Mouse (Mus musculus): ENCODE measurements around the gene Mrtfb. TPM values are rescaled to one million over a fixed set of nuclear protein-coding genes. Genes with fewer than 3 reads are reported as not detected.

Mrtfb gene
- polyA plus RNA-seq (2012; rRNA removed): 4.0 and 8.5 TPM in 2 replicates

DNA sequence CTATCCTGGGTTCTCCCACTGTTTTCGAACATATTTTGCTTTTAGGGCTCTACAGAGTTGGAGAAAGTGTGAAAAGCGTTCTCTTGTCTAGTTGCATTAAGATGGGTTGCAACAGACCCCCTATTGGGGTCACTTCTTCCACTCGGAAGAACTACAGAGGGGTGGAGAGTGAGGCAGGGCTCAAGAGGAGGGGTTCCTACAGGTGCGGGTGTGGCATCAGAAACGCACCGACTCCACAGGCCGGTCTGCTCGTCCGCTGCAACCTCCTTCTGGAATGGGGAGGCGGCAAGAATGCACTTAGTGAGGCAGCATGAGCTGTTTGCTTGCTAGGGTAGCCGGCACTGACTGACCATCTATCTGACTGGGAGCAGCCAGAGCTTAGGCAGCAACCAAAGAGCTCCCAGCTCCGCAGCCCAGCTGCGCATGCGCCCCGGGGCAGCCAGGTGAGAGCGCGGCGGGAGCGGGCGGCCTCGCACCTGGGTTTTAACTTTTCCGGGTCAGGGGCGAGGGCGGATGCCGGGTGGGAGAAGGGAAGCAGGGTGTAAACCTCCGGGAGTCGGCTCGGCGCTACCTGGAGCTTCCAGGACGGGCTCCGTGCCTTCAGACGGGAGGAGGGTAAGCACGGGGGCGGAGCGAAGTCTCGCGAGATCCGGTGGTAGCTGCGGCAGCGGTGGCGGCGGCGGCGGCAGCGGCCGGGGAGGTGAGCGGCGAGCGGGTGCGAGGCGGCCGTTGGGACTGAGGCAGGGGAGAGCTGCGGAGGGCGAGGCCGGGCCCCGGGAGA lies at the start of gene Mrtfb:
Gene Mrtfb (plus strand): TSS at position 627 of the 781 bp plus-strand sequence.
- Histone ChIP-seq H3K4me1 (ENCODE audit: control insufficient read depth, insufficient read depth, insufficient read length, low read length) (peaks cover 16% of the 10 kb centered on the region), H3K27me3 (ENCODE audit: control insufficient read depth, insufficient read depth, low read length) (no peaks in the 10 kb centered on the region), H3K27ac (ENCODE audit: insufficient read depth, low read depth, low read length) (peak within 1 kb of the TSS; percentile 85), H3K36me3 (ENCODE audit: control insufficient read depth, insufficient read depth, low read length) (no peaks in the 10 kb centered on the region), H3K4me3 (ENCODE audit: low read depth, low read length) (peak within 1 kb of the TSS; percentile 85)
- WGBS: 1% methylated on average over 50 of the region's 56 CpGs
- TF ChIP-seq CTCF (IDR thresholded peaks at IDR 0.05; ENCODE audit: extremely low read depth, insufficient read length, insufficient replicate concordance, low read depth, low read length) (no peak), POLR2A (IDR thresholded peaks at IDR 0.05; ENCODE audit: low read depth, low read length) (peak; percentile 56)

GRCm38 (mm10) chr16:13207649-13208048 lies 48.6 kb upstream of the Mrtfb start:
- Histone ChIP-seq H3K4me1 (ENCODE audit: control insufficient read depth, insufficient read depth, insufficient read length, low read length) (peaks cover 15% of the 10 kb centered on the region; the same call in 1 of the 2 replicates), H3K4me3 (ENCODE audit: low read depth, low read length) (no peak overlapping the region), H3K27me3 (ENCODE audit: control insufficient read depth, insufficient read depth, low read length) (no peaks in the 10 kb centered on the region), H3K36me3 (ENCODE audit: control insufficient read depth, insufficient read depth, low read length) (no peaks in the 10 kb centered on the region), H3K27ac (ENCODE audit: insufficient read depth, low read depth, low read length) (no peak overlapping the region)
- 70% methylated on average over 5 of the region's 5 CpGs for WGBS
- no peak for TF ChIP-seq CTCF (IDR thresholded peaks at IDR 0.05; ENCODE audit: extremely low read depth, insufficient read length, insufficient replicate concordance, low read depth, low read length)
- TF ChIP-seq POLR2A (IDR thresholded peaks at IDR 0.05; ENCODE audit: low read depth, low read length): no peak

- Histone ChIP-seq H3K4me3 (ENCODE audit: low read depth, low read length) (no peak overlapping the region), H3K27me3 (ENCODE audit: control insufficient read depth, insufficient read depth, low read length) (no peaks in the 10 kb centered on the region), H3K36me3 (ENCODE audit: control insufficient read depth, insufficient read depth, low read length) (no peaks in the 10 kb centered on the region), H3K4me1 (ENCODE audit: control insufficient read depth, insufficient read depth, insufficient read length, low read length) (peaks cover 15% of the 10 kb centered on the region; the same call in 1 of the 2 replicates), H3K27ac (ENCODE audit: insufficient read depth, low read depth, low read length) (no peak overlapping the region)
- TF ChIP-seq CTCF (IDR thresholded peaks at IDR 0.05; ENCODE audit: extremely low read depth, insufficient read length, insufficient replicate concordance, low read depth, low read length) (no peak), POLR2A (IDR thresholded peaks at IDR 0.05; ENCODE audit: low read depth, low read length) (no peak)
- 74% methylated on average over 3 of the region's 3 CpGs for WGBS
These were observed 48.2 kb upstream of the Mrtfb start for GRCm38 (mm10) chr16:13208087-13208486.

DNA sequence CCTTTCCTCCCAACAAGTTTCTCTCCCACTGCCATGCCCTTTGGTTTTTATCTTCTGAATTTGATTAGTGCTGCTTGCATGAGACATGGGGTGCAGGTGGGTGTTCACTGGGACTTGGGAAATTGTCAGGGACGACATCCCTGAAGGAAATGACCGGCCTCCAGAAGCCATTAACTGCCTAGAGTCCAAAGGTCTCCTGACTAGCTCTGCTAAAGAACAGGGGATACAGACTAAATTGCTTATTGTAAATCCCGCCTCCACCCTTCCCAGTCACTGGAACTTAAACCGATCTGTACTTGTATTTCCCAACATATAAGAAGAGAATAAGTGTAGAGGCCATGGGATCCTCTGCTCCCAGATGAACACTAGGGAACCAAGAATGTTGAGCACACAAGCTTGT lies 43.5 kb upstream of the Mrtfb start:
- 30% methylated on average over 4 of the region's 4 CpGs for WGBS

GRCm38 (mm10) chr16:13216116-13216952 lies 39.9 kb upstream of the Mrtfb start:
- Histone ChIP-seq H3K27ac (ENCODE audit: insufficient read depth, low read depth, low read length) (no peak overlapping the region), H3K36me3 (ENCODE audit: control insufficient read depth, insufficient read depth, low read length) (no peaks in the 10 kb centered on the region), H3K4me3 (ENCODE audit: low read depth, low read length) (no peak overlapping the region), H3K27me3 (ENCODE audit: control insufficient read depth, insufficient read depth, low read length) (no peaks in the 10 kb centered on the region), H3K4me1 (ENCODE audit: control insufficient read depth, insufficient read depth, insufficient read length, low read length) (peaks cover 5% of the 10 kb centered on the region; the same call in 1 of the 2 replicates)
- TF ChIP-seq CTCF (IDR thresholded peaks at IDR 0.05; ENCODE audit: extremely low read depth, insufficient read length, insufficient replicate concordance, low read depth, low read length): no peak; the same call in 1 of the 2 replicates
- no peak for TF ChIP-seq POLR2A (IDR thresholded peaks at IDR 0.05; ENCODE audit: low read depth, low read length)
- 72% methylated on average over 5 of the region's 5 CpGs for WGBS

More for the DNA sequence above, 43.5 kb upstream of the Mrtfb start:
- H3K27me3 ChIP-seq (ENCODE audit: control insufficient read depth, insufficient read depth, low read length): no peaks in the 10 kb centered on the region
- H3K4me1 ChIP-seq (ENCODE audit: control insufficient read depth, insufficient read depth, insufficient read length, low read length): peaks cover 2% of the 10 kb centered on the region; the same call in 1 of the 2 replicates
- H3K36me3 ChIP-seq (ENCODE audit: control insufficient read depth, insufficient read depth, low read length): no peaks in the 10 kb centered on the region
- no peak overlapping the region for H3K4me3 ChIP-seq (ENCODE audit: low read depth, low read length)
- TF ChIP-seq CTCF (IDR thresholded peaks at IDR 0.05; ENCODE audit: extremely low read depth, insufficient read length, insufficient replicate concordance, low read depth, low read length): no peak
- no peak for TF ChIP-seq POLR2A (IDR thresholded peaks at IDR 0.05; ENCODE audit: low read depth, low read length)
- H3K27ac ChIP-seq (ENCODE audit: insufficient read depth, low read depth, low read length): no peak overlapping the region

DNA sequence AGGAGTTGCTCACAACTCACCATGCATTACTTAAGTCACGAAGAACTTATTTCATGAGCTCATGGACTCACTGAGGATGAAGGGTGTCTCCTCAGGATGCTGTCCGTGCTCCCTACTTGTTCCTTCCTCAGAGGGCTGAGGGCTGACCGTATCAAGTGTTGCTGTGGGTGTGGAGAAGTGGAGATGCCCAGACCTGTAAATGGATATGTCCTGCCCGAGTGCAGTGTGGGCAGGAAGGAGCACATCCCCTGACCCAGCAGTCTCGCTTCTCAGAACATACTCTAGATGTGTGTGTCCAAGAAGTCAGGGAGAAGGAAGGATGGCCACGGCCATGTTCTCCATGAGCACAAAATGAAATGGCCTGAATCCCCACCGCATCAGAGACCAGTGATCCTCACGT lies 38.3 kb upstream of the Mrtfb start:
- no peak for TF ChIP-seq CTCF (IDR thresholded peaks at IDR 0.05; ENCODE audit: extremely low read depth, insufficient read length, insufficient replicate concordance, low read depth, low read length)
- TF ChIP-seq POLR2A (IDR thresholded peaks at IDR 0.05; ENCODE audit: low read depth, low read length): no peak
- Histone ChIP-seq H3K4me1 (ENCODE audit: control insufficient read depth, insufficient read depth, insufficient read length, low read length) (peaks cover 3% of the 10 kb centered on the region; the same call in 1 of the 2 replicates), H3K27me3 (ENCODE audit: control insufficient read depth, insufficient read depth, low read length) (no peaks in the 10 kb centered on the region), H3K27ac (ENCODE audit: insufficient read depth, low read depth, low read length) (no peak overlapping the region), H3K36me3 (ENCODE audit: control insufficient read depth, insufficient read depth, low read length) (no peaks in the 10 kb centered on the region), H3K4me3 (ENCODE audit: low read depth, low read length) (no peak overlapping the region)
- 92% methylated on average over 8 of the region's 8 CpGs for WGBS

DNA sequence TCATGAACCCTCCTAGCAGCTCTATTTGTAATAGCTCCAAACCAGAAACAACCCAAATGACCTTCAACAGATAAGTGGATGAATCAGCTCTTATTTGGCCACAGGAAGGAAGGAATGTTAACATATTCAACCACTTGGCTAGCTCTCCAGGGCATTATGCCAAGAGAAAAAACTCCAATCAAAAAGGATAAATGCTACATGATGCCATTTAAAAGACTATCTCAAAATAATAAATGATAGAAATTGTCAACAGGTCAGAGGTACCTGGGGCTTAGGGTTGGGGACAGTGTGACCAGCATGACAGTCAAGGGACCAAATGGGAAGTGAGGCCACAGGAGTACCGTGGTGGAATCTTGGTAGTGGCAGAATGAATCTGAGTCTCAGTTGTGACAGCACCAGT lies 34.8 kb upstream of the Mrtfb start:
- TF ChIP-seq CTCF (IDR thresholded peaks at IDR 0.05; ENCODE audit: extremely low read depth, insufficient read length, insufficient replicate concordance, low read depth, low read length) (no peak), POLR2A (IDR thresholded peaks at IDR 0.05; ENCODE audit: low read depth, low read length) (no peak)
- H3K27me3 ChIP-seq (ENCODE audit: control insufficient read depth, insufficient read depth, low read length): no peaks in the 10 kb centered on the region
- WGBS: 77% methylated on average over 1 of the region's 1 CpGs

More for the DNA sequence above, 34.8 kb upstream of the Mrtfb start:
- Histone ChIP-seq H3K4me3 (ENCODE audit: low read depth, low read length) (no peak overlapping the region), H3K4me1 (ENCODE audit: control insufficient read depth, insufficient read depth, insufficient read length, low read length) (peaks cover 3% of the 10 kb centered on the region; the same call in 1 of the 2 replicates), H3K36me3 (ENCODE audit: control insufficient read depth, insufficient read depth, low read length) (no peaks in the 10 kb centered on the region), H3K27ac (ENCODE audit: insufficient read depth, low read depth, low read length) (no peak overlapping the region)

All from small intestine, adult 2 months (tissue).